Mouse (Mus musculus): ENCODE measurements around the gene Capns1. TPM values are rescaled to one million over a fixed set of nuclear protein-coding genes. Genes with fewer than 3 reads are reported as not detected.
A peak's percentile ranks its signal among the peaks of the same experiment; 100 is the strongest.

Gene Capns1
- polyA plus RNA-seq, 1 experiment from 2014 or later, result 81.9 TPM

GRCm38 (mm10) chr7:30231328-30231668, 32.7 kb upstream of the Capns1 start:
- Histone ChIP-seq H3K4me1 (replicated peaks; ENCODE audit: control insufficient read depth, insufficient read depth, low read length) (peaks cover 6% of the 10 kb centered on the region), H3K9ac (ENCODE audit: low read length) (peak overlapping the region; percentile 42), H3K36me3 (ENCODE audit: control insufficient read depth, insufficient read depth, low read length) (peaks cover 37% of the 10 kb centered on the region), H3K9me3 (ENCODE audit: control insufficient read depth, low read length) (no peaks in the 10 kb centered on the region), H3K27ac (ENCODE audit: low read depth) (peak overlapping the region; percentile 96; the same call in 1 of the 2 replicates), H3K27me3 (replicated peaks; ENCODE audit: control insufficient read depth, insufficient read depth, low read length) (no peaks in the 10 kb centered on the region), H3K4me2 (ENCODE audit: low read length) (peak overlapping the region; percentile 82), H3K4me3 (ENCODE audit: low read depth, low read length) (peak overlapping the region; percentile 77)
- ATAC-seq (replicated peaks; ENCODE audit: low FRiP score, low TSS enrichment, low read depth) (peak; percentile 49), DNase-seq (ENCODE audit: low spot score) (no peak)
- whole genome bisulfite sequencing, result 0% methylated on average over 16 of the region's 16 CpGs

- H3K9ac ChIP-seq (ENCODE audit: low read length), result no peak overlapping the region
- no peaks in the 10 kb centered on the region for H3K27me3 ChIP-seq (replicated peaks; ENCODE audit: control insufficient read depth, insufficient read depth, low read length)
- H3K27ac ChIP-seq (ENCODE audit: low read depth), result no peak overlapping the region
- peaks cover 49% of the 10 kb centered on the region for H3K36me3 ChIP-seq (ENCODE audit: control insufficient read depth, insufficient read depth, low read length)
- H3K4me3 ChIP-seq (ENCODE audit: low read depth, low read length), result no peak overlapping the region
- H3K4me1 ChIP-seq (replicated peaks; ENCODE audit: control insufficient read depth, insufficient read depth, low read length), result 0 out of 2 replicates have a peak, but pooled peaks cover 3% of the 10 kb centered on the region
- H3K9me3 ChIP-seq (ENCODE audit: control insufficient read depth, low read length), result no peaks in the 10 kb centered on the region
- 92% methylated on average over 12 of the region's 12 CpGs for WGBS
- ATAC-seq (replicated peaks; ENCODE audit: low FRiP score, low TSS enrichment, low read depth), result no peak
- no peak for DNase-seq (ENCODE audit: low spot score)
- H3K4me2 ChIP-seq (ENCODE audit: low read length), result no peak overlapping the region
These were observed 25.6 kb upstream of the Capns1 start for GRCm38 (mm10) chr7:30224206-30224605.

- DNase-seq (ENCODE audit: low spot score) (no peak), ATAC-seq (replicated peaks; ENCODE audit: low FRiP score, low TSS enrichment, low read depth) (no peak)
- 0 out of 2 replicates have a peak, but pooled peaks cover 3% of the 10 kb centered on the region for H3K4me1 ChIP-seq (replicated peaks; ENCODE audit: control insufficient read depth, insufficient read depth, low read length)
- no peak overlapping the region for H3K9ac ChIP-seq (ENCODE audit: low read length)
- H3K4me2 ChIP-seq (ENCODE audit: low read length), result no peak overlapping the region
- H3K4me3 ChIP-seq (ENCODE audit: low read depth, low read length), result no peak overlapping the region
- H3K27ac ChIP-seq (ENCODE audit: low read depth), result no peak overlapping the region
- WGBS, result 86% methylated on average over 5 of the region's 5 CpGs
- H3K27me3 ChIP-seq (replicated peaks; ENCODE audit: control insufficient read depth, insufficient read depth, low read length), result no peaks in the 10 kb centered on the region
- peaks cover 35% of the 10 kb centered on the region for H3K36me3 ChIP-seq (ENCODE audit: control insufficient read depth, insufficient read depth, low read length)
- H3K9me3 ChIP-seq (ENCODE audit: control insufficient read depth, low read length), result no peaks in the 10 kb centered on the region
These were observed 23.6 kb upstream of the Capns1 start for GRCm38 (mm10) chr7:30222205-30222604.

GRCm38 (mm10) chr7:30221433-30221832, 22.8 kb upstream of the Capns1 start:
- Histone ChIP-seq H3K36me3 (ENCODE audit: control insufficient read depth, insufficient read depth, low read length) (peaks cover 27% of the 10 kb centered on the region), H3K9me3 (ENCODE audit: control insufficient read depth, low read length) (no peaks in the 10 kb centered on the region), H3K27ac (ENCODE audit: low read depth) (no peak overlapping the region), H3K4me3 (ENCODE audit: low read depth, low read length) (no peak overlapping the region), H3K9ac (ENCODE audit: low read length) (no peak overlapping the region), H3K4me1 (replicated peaks; ENCODE audit: control insufficient read depth, insufficient read depth, low read length) (0 out of 2 replicates have a peak, but pooled peaks cover 3% of the 10 kb centered on the region), H3K4me2 (ENCODE audit: low read length) (no peak overlapping the region), H3K27me3 (replicated peaks; ENCODE audit: control insufficient read depth, insufficient read depth, low read length) (no peaks in the 10 kb centered on the region)
- ATAC-seq (replicated peaks; ENCODE audit: low FRiP score, low TSS enrichment, low read depth), result no peak
- 86% methylated on average over 3 of the region's 3 CpGs for WGBS
- no peak for DNase-seq (ENCODE audit: low spot score)

GRCm38 (mm10) chr7:30220008-30220356, 21.4 kb upstream of the Capns1 start:
- H3K27ac ChIP-seq (ENCODE audit: low read depth), result no peak overlapping the region
- WGBS, result 24% methylated on average over 11 of the region's 11 CpGs

GRCm38 (mm10) chr7:30219293-30220007, 20.8 kb upstream of the Capns1 start:
- peak overlapping the region; percentile 97 for H3K4me2 ChIP-seq (ENCODE audit: low read length)
- peak overlapping the region; percentile 53 for H3K9ac ChIP-seq (ENCODE audit: low read length)
- no peaks in the 10 kb centered on the region for H3K9me3 ChIP-seq (ENCODE audit: control insufficient read depth, low read length)
- DNase-seq (ENCODE audit: low spot score) (peak; percentile 82), ATAC-seq (replicated peaks; ENCODE audit: low FRiP score, low TSS enrichment, low read depth) (peak; percentile 45)
- peak overlapping the region; percentile 33; the same call in 1 of the 2 replicates for H3K27ac ChIP-seq (ENCODE audit: low read depth)
- peak overlapping the region; percentile 48 for H3K4me3 ChIP-seq (ENCODE audit: low read depth, low read length)
- 3% methylated on average over 16 of the region's 16 CpGs for WGBS
- peaks cover 9% of the 10 kb centered on the region for H3K36me3 ChIP-seq (ENCODE audit: control insufficient read depth, insufficient read depth, low read length)
- H3K4me1 ChIP-seq (replicated peaks; ENCODE audit: control insufficient read depth, insufficient read depth, low read length), result 0 out of 2 replicates have a peak, but pooled peaks cover 3% of the 10 kb centered on the region
- no peaks in the 10 kb centered on the region for H3K27me3 ChIP-seq (replicated peaks; ENCODE audit: control insufficient read depth, insufficient read depth, low read length)

More at GRCm38 (mm10) chr7:30220008-30220356, 21.4 kb upstream of the Capns1 start:
- H3K9me3 ChIP-seq (ENCODE audit: control insufficient read depth, low read length), result no peaks in the 10 kb centered on the region
- H3K4me2 ChIP-seq (ENCODE audit: low read length), result peak overlapping the region; percentile 97
- peaks cover 15% of the 10 kb centered on the region for H3K36me3 ChIP-seq (ENCODE audit: control insufficient read depth, insufficient read depth, low read length)
- ATAC-seq (replicated peaks; ENCODE audit: low FRiP score, low TSS enrichment, low read depth) (no peak), DNase-seq (ENCODE audit: low spot score) (no peak)
- H3K27me3 ChIP-seq (replicated peaks; ENCODE audit: control insufficient read depth, insufficient read depth, low read length), result no peaks in the 10 kb centered on the region
- H3K9ac ChIP-seq (ENCODE audit: low read length), result peak overlapping the region; percentile 53
- H3K4me3 ChIP-seq (ENCODE audit: low read depth, low read length), result peak overlapping the region; percentile 48
- H3K4me1 ChIP-seq (replicated peaks; ENCODE audit: control insufficient read depth, insufficient read depth, low read length), result 0 out of 2 replicates have a peak, but pooled peaks cover 3% of the 10 kb centered on the region

- H3K9me3 ChIP-seq (ENCODE audit: control insufficient read depth, low read length), result no peaks in the 10 kb centered on the region
- no peak overlapping the region for H3K9ac ChIP-seq (ENCODE audit: low read length)
- H3K4me3 ChIP-seq (ENCODE audit: low read depth, low read length), result no peak overlapping the region
- ATAC-seq (replicated peaks; ENCODE audit: low FRiP score, low TSS enrichment, low read depth), result 0 out of 2 replicates have a peak, but pooled peaks have one; percentile 37
- H3K27me3 ChIP-seq (replicated peaks; ENCODE audit: control insufficient read depth, insufficient read depth, low read length), result no peaks in the 10 kb centered on the region
- WGBS, result 68% methylated on average over 2 of the region's 2 CpGs
- 0 out of 2 replicates have a peak, but pooled peaks cover 3% of the 10 kb centered on the region for H3K4me1 ChIP-seq (replicated peaks; ENCODE audit: control insufficient read depth, insufficient read depth, low read length)
- no peak for DNase-seq (ENCODE audit: low spot score)
- H3K4me2 ChIP-seq (ENCODE audit: low read length), result no peak overlapping the region
- no peak overlapping the region for H3K27ac ChIP-seq (ENCODE audit: low read depth)
- H3K36me3 ChIP-seq (ENCODE audit: control insufficient read depth, insufficient read depth, low read length), result no peaks in the 10 kb centered on the region
These were observed 18.7 kb upstream of the Capns1 start for GRCm38 (mm10) chr7:30217277-30217676.

- 1% methylated on average over 15 of the region's 16 CpGs for WGBS
- Histone ChIP-seq H3K4me2 (ENCODE audit: low read length) (peak overlapping the region; percentile 45), H3K4me3 (ENCODE audit: low read depth, low read length) (no peak overlapping the region), H3K27ac (ENCODE audit: low read depth) (no peak overlapping the region; the same call in 1 of the 2 replicates), H3K4me1 (replicated peaks; ENCODE audit: control insufficient read depth, insufficient read depth, low read length) (0 out of 2 replicates have a peak, but pooled peaks cover 3% of the 10 kb centered on the region), H3K27me3 (replicated peaks; ENCODE audit: control insufficient read depth, insufficient read depth, low read length) (no peaks in the 10 kb centered on the region), H3K9me3 (ENCODE audit: control insufficient read depth, low read length) (no peaks in the 10 kb centered on the region), H3K9ac (ENCODE audit: low read length) (no peak overlapping the region), H3K36me3 (ENCODE audit: control insufficient read depth, insufficient read depth, low read length) (no peaks in the 10 kb centered on the region)
- DNase-seq (ENCODE audit: low spot score) (peak; percentile 90), ATAC-seq (replicated peaks; ENCODE audit: low FRiP score, low TSS enrichment, low read depth) (peak; percentile 62)
These were observed 18.1 kb upstream of the Capns1 start for GRCm38 (mm10) chr7:30216723-30217151.

All from intestine, embryonic 14.5 days (tissue).